Mouse (Mus musculus) kidney, adult 2 months (tissue): ENCODE results near the gene Fhl1.

ENCODE experiments used
- CTCF ChIP-seq: fragments of 200-500 bp; conservative IDR thresholded peaks from 2 replicates; pipeline ENCODE4 v1.5.1; 2011; ENCODE audit warnings: low read depth, mild to moderate bottlenecking, control low read depth, low read length, moderate library complexity, mixed read lengths; ENCODE audit not compliant: insufficient read depth, insufficient read length
- POLR2A ChIP-seq: fragments of 200-500 bp; IDR thresholded peaks from one replicate; pipeline ENCODE4 v1.6.1; 2011; ENCODE audit warnings: low read depth, low read length, control low read depth

GRCm38 (mm10) chrX:56722559-56722958, 9.0 kb upstream of the Fhl1 start:
- TF ChIP-seq CTCF (no peak), POLR2A (no peak)
